Mouse (Mus musculus): ENCODE measurements at regions not wholly inside any gene's neighbourhood (a gene's known extent, or its start where the extent isn't known, plus 50 kb on each side); places are given as distances from the start of the nearest gene placed in this dataset.

DNA sequence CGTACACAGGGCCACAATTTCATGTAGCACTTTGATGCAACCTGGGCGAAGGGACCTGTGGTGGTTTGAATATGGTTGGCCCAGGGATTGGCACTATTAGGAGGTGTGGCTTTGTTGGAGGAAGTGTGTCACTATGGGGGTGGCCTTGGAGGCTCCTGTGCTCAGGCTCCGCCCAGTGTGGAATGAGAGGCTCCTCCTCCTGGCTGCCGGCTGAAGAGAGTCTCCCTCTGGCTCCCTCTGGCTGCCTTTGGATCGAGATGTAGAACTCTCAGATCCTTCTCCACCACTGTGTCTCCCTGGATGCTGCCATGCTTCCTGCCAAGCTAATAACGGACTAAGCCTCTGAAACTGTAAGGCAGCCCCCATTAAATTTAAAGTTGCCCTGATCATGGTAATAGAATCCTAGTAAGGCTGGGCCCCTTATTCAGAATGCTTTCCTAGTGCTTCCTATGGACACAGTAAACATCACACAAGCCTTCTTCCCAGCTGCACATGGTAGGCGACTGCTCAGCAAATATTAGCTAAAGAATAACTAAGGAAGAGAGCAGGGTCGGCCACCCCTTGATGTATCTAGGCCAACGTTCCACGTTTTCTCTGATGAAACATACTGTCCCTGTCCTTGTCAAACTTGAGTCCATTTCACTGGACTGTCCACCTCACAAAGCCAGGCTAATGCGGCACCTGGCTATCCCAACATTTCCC is 117.2 kb upstream of the Aldh1a3 start:
- WGBS: 81% methylated on average over 11 of the region's 11 CpGs
- Histone ChIP-seq H3K4me2 (ENCODE audit: low read length) (no peak overlapping the region), H3K9me3 (ENCODE audit: control insufficient read depth, low read length) (no peaks in the 10 kb centered on the region), H3K36me3 (ENCODE audit: control insufficient read depth, insufficient read depth, low read length) (no peaks in the 10 kb centered on the region), H3K27me3 (ENCODE audit: control insufficient read depth, insufficient read depth, low read length) (no peaks in the 10 kb centered on the region), H3K4me1 (ENCODE audit: control insufficient read depth in 2 of 2, insufficient read depth in 2 of 2, low read length in 2 of 2) (no peaks in the 10 kb centered on the region), H3K27ac (replicated peaks in 1 of 2; ENCODE audit: control insufficient read depth in 1 of 2, insufficient read depth in 1 of 2, low read depth in 2 of 2, low read length in 2 of 2) (no peak overlapping the region), H3K4me3 (ENCODE audit: control insufficient read depth in 1 of 2, insufficient read depth in 1 of 2, low read depth in 1 of 2, low read length in 2 of 2) (no peak overlapping the region), H3K9ac (ENCODE audit: low read length) (no peak overlapping the region)
- ATAC-seq (ENCODE audit: insufficient number of reproducible peaks, insufficient read depth, low FRiP score, low read depth): no peak

GRCm38 (mm10) chr7:66532596-66532995 is 105.3 kb upstream of the Aldh1a3 start:
- no peak for ATAC-seq (ENCODE audit: insufficient number of reproducible peaks, insufficient read depth, low FRiP score, low read depth)
- no peaks in the 10 kb centered on the region for H3K27me3 ChIP-seq (ENCODE audit: control insufficient read depth, insufficient read depth, low read length)

DNA sequence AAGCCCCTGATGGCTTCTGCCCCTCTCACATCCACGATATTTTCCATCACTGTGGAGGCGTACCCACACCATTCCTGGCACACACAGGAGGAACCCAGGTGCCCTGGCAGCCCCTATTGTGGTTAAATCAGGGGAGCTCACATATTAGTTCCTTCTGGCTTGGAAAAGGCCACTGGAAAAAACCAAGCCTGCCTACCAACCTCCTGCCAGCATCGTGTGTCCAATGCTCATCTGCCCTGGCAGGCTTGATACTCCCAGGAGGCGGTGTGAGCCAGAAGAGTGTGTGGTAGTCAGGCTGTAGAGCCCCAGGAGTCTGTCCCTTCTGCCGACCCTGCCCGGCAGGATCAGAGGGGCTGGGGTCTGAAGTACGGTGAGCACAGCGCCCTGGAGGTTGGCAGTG is 104.7 kb upstream of the Aldh1a3 start:
- H3K4me3 ChIP-seq (ENCODE audit: control insufficient read depth in 1 of 2, insufficient read depth in 1 of 2, low read depth in 1 of 2, low read length in 2 of 2): no peak overlapping the region
- H3K27ac ChIP-seq (replicated peaks in 1 of 2; ENCODE audit: control insufficient read depth in 1 of 2, insufficient read depth in 1 of 2, low read depth in 2 of 2, low read length in 2 of 2): no peak overlapping the region
- no peak overlapping the region for H3K9ac ChIP-seq (ENCODE audit: low read length)
- H3K36me3 ChIP-seq (ENCODE audit: control insufficient read depth, insufficient read depth, low read length): no peaks in the 10 kb centered on the region
- H3K9me3 ChIP-seq (ENCODE audit: control insufficient read depth, low read length): no peaks in the 10 kb centered on the region
- no peak overlapping the region for H3K4me2 ChIP-seq (ENCODE audit: low read length)
- 78% methylated on average over 8 of the region's 8 CpGs for WGBS
- peaks cover 5 to 8% of the 10 kb centered on the region in 2 experiments for H3K4me1 ChIP-seq (ENCODE audit: control insufficient read depth in 2 of 2, insufficient read depth in 2 of 2, low read length in 2 of 2)
- no peaks in the 10 kb centered on the region for H3K27me3 ChIP-seq (ENCODE audit: control insufficient read depth, insufficient read depth, low read length)
- ATAC-seq (ENCODE audit: insufficient number of reproducible peaks, insufficient read depth, low FRiP score, low read depth): no peak

More at GRCm38 (mm10) chr7:66532596-66532995, 105.3 kb upstream of the Aldh1a3 start:
- Histone ChIP-seq H3K4me1 (ENCODE audit: control insufficient read depth in 2 of 2, insufficient read depth in 2 of 2, low read length in 2 of 2) (peaks cover 5 to 8% of the 10 kb centered on the region in 2 experiments), H3K36me3 (ENCODE audit: control insufficient read depth, insufficient read depth, low read length) (no peaks in the 10 kb centered on the region), H3K9me3 (ENCODE audit: control insufficient read depth, low read length) (no peaks in the 10 kb centered on the region), H3K9ac (ENCODE audit: low read length) (no peak overlapping the region), H3K27ac (replicated peaks in 1 of 2; ENCODE audit: control insufficient read depth in 1 of 2, insufficient read depth in 1 of 2, low read depth in 2 of 2, low read length in 2 of 2) (no peak overlapping the region), H3K4me3 (ENCODE audit: control insufficient read depth in 1 of 2, insufficient read depth in 1 of 2, low read depth in 1 of 2, low read length in 2 of 2) (no peak overlapping the region), H3K4me2 (ENCODE audit: low read length) (no peak overlapping the region)
- WGBS: 83% methylated on average over 6 of the region's 6 CpGs

DNA sequence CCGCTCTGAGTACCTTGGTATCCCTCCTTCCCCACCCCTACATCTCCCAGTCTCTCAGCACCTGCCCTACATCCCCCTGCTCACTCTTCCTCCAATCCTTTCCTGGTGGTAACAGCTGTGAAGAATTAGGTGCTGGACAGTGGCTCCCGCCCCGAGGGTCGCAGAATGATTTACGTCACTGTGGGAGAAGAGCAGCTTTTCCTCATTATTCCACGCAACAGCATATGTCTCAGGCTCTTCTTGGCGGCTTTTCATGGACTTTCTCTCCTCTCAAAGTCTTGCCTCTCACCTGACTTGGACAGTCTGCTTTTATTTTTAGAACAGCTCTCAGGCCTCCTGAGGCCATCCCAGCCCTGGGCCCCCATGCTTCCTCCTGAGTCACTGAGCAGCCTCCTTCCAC is 103.8 kb upstream of the Aldh1a3 start:
- H3K4me2 ChIP-seq (ENCODE audit: low read length): no peak overlapping the region
- no peaks in the 10 kb centered on the region for H3K27me3 ChIP-seq (ENCODE audit: control insufficient read depth, insufficient read depth, low read length)
- H3K9ac ChIP-seq (ENCODE audit: low read length): no peak overlapping the region; the same call in 1 of the 2 replicates
- 53% methylated on average over 7 of the region's 7 CpGs for WGBS
- H3K36me3 ChIP-seq (ENCODE audit: control insufficient read depth, insufficient read depth, low read length): no peaks in the 10 kb centered on the region
- peaks cover 5 to 8% of the 10 kb centered on the region in 2 experiments for H3K4me1 ChIP-seq (ENCODE audit: control insufficient read depth in 2 of 2, insufficient read depth in 2 of 2, low read length in 2 of 2)
- no peak overlapping the region for H3K4me3 ChIP-seq (ENCODE audit: control insufficient read depth in 1 of 2, insufficient read depth in 1 of 2, low read depth in 1 of 2, low read length in 2 of 2)
- H3K27ac ChIP-seq (replicated peaks in 1 of 2; ENCODE audit: control insufficient read depth in 1 of 2, insufficient read depth in 1 of 2, low read depth in 2 of 2, low read length in 2 of 2): no peak overlapping the region
- H3K9me3 ChIP-seq (ENCODE audit: control insufficient read depth, low read length): no peaks in the 10 kb centered on the region
- no peak for ATAC-seq (ENCODE audit: insufficient number of reproducible peaks, insufficient read depth, low FRiP score, low read depth)

GRCm38 (mm10) chr7:66528881-66529280 is 101.6 kb upstream of the Aldh1a3 start:
- H3K4me1 ChIP-seq (ENCODE audit: control insufficient read depth in 2 of 2, insufficient read depth in 2 of 2, low read length in 2 of 2): peaks cover 5 to 8% of the 10 kb centered on the region in 2 experiments
- H3K27ac ChIP-seq (replicated peaks in 1 of 2; ENCODE audit: control insufficient read depth in 1 of 2, insufficient read depth in 1 of 2, low read depth in 2 of 2, low read length in 2 of 2): no peak overlapping the region
- no peaks in the 10 kb centered on the region for H3K27me3 ChIP-seq (ENCODE audit: control insufficient read depth, insufficient read depth, low read length)
- H3K4me3 ChIP-seq (ENCODE audit: control insufficient read depth in 1 of 2, insufficient read depth in 1 of 2, low read depth in 1 of 2, low read length in 2 of 2): no peak overlapping the region
- no peaks in the 10 kb centered on the region for H3K36me3 ChIP-seq (ENCODE audit: control insufficient read depth, insufficient read depth, low read length)
- H3K9ac ChIP-seq (ENCODE audit: low read length): no peak overlapping the region
- no peak for ATAC-seq (ENCODE audit: insufficient number of reproducible peaks, insufficient read depth, low FRiP score, low read depth)
- no peaks in the 10 kb centered on the region for H3K9me3 ChIP-seq (ENCODE audit: control insufficient read depth, low read length)
- WGBS: 74% methylated on average over 4 of the region's 4 CpGs
- no peak overlapping the region for H3K4me2 ChIP-seq (ENCODE audit: low read length)

DNA sequence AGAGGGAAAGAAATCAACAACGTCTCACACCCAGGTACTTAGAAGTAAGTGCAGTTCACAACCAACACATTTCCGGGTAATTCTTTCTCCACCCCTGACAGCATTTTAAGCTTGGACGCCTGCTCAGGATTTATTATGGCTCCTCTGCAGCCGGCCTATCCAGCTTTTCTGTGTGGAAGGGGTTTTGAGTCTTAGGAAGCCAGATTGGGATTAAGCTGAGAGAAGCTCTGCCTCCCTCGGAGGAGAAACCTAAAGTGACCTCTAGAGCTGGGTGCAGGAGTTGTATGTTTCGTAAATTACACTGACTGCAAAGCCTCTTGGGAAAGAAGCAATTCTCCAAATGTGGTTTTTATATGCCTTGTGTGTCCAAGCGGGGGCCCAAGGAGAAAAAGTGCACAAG is 96.6 kb upstream of the Aldh1a3 start:
- Histone ChIP-seq H3K4me2 (ENCODE audit: low read length) (no peak overlapping the region), H3K36me3 (ENCODE audit: control insufficient read depth, insufficient read depth, low read length) (no peaks in the 10 kb centered on the region), H3K9ac (ENCODE audit: low read length) (no peak overlapping the region), H3K4me3 (ENCODE audit: control insufficient read depth in 1 of 2, insufficient read depth in 1 of 2, low read depth in 1 of 2, low read length in 2 of 2) (no peak overlapping the region), H3K27me3 (ENCODE audit: control insufficient read depth, insufficient read depth, low read length) (no peaks in the 10 kb centered on the region), H3K27ac (replicated peaks in 1 of 2; ENCODE audit: control insufficient read depth in 1 of 2, insufficient read depth in 1 of 2, low read depth in 2 of 2, low read length in 2 of 2) (no peak overlapping the region), H3K4me1 (ENCODE audit: control insufficient read depth in 2 of 2, insufficient read depth in 2 of 2, low read length in 2 of 2) (no peaks in the 10 kb centered on the region), H3K9me3 (ENCODE audit: control insufficient read depth, low read length) (no peaks in the 10 kb centered on the region)
- no peak for ATAC-seq (ENCODE audit: insufficient number of reproducible peaks, insufficient read depth, low FRiP score, low read depth)
- WGBS: 72% methylated on average over 7 of the region's 7 CpGs

- no peak overlapping the region for H3K4me3 ChIP-seq (ENCODE audit: control insufficient read depth in 1 of 2, insufficient read depth in 1 of 2, low read depth in 1 of 2, low read length in 2 of 2)
- 89% methylated on average over 2 of the region's 2 CpGs for WGBS
- no peaks in the 10 kb centered on the region for H3K27me3 ChIP-seq (ENCODE audit: control insufficient read depth, insufficient read depth, low read length)
- H3K4me1 ChIP-seq (ENCODE audit: control insufficient read depth in 2 of 2, insufficient read depth in 2 of 2, low read length in 2 of 2): no peaks in the 10 kb centered on the region
- H3K9ac ChIP-seq (ENCODE audit: low read length): no peak overlapping the region
- ATAC-seq (ENCODE audit: insufficient number of reproducible peaks, insufficient read depth, low FRiP score, low read depth): no peak
- no peak overlapping the region for H3K4me2 ChIP-seq (ENCODE audit: low read length)
- H3K27ac ChIP-seq (replicated peaks in 1 of 2; ENCODE audit: control insufficient read depth in 1 of 2, insufficient read depth in 1 of 2, low read depth in 2 of 2, low read length in 2 of 2): no peak overlapping the region
- H3K9me3 ChIP-seq (ENCODE audit: control insufficient read depth, low read length): no peaks in the 10 kb centered on the region
- no peaks in the 10 kb centered on the region for H3K36me3 ChIP-seq (ENCODE audit: control insufficient read depth, insufficient read depth, low read length)
Measured at GRCm38 (mm10) chr7:66521522-66521921, 94.2 kb upstream of the Aldh1a3 start.

DNA sequence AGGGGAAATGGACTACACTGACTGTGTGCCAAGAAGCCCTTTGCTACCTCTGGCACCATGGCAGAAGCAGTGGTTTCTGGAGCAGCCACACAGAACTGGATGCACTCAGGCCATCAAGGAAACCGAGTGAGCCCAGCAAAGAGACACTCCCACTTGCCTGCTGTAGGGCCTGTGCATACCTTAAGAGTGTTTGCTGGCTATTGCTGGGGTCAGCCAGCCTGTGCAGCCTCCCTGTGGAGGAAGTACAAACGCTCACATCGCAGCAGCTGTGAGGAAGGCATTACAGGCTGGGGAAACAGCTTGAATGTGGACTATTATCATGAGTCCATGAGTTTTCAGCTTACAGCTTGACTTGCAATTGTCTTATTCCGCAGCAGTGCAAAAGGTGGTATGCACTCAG is 88.8 kb upstream of the Aldh1a3 start:
- Histone ChIP-seq H3K27ac (replicated peaks in 1 of 2; ENCODE audit: control insufficient read depth in 1 of 2, insufficient read depth in 1 of 2, low read depth in 2 of 2, low read length in 2 of 2) (no peak overlapping the region), H3K27me3 (ENCODE audit: control insufficient read depth, insufficient read depth, low read length) (no peaks in the 10 kb centered on the region), H3K4me3 (ENCODE audit: control insufficient read depth in 1 of 2, insufficient read depth in 1 of 2, low read depth in 1 of 2, low read length in 2 of 2) (no peak overlapping the region), H3K4me1 (ENCODE audit: control insufficient read depth in 2 of 2, insufficient read depth in 2 of 2, low read length in 2 of 2) (no peaks in the 10 kb centered on the region), H3K9ac (ENCODE audit: low read length) (no peak overlapping the region), H3K36me3 (ENCODE audit: control insufficient read depth, insufficient read depth, low read length) (no peaks in the 10 kb centered on the region), H3K4me2 (ENCODE audit: low read length) (no peak overlapping the region), H3K9me3 (ENCODE audit: control insufficient read depth, low read length) (peaks cover 9% of the 10 kb centered on the region)
- ATAC-seq (ENCODE audit: insufficient number of reproducible peaks, insufficient read depth, low FRiP score, low read depth): no peak
- 37% methylated on average over 4 of the region's 4 CpGs for WGBS

Data from heart, embryonic 14.5 days (tissue).